Mouse (Mus musculus) hindbrain, embryonic 14.5 days (tissue): ENCODE measurements around the gene Lrig3. TPM values are rescaled to one million over a fixed set of nuclear protein-coding genes. Genes with fewer than 3 reads are reported as not detected.

Experiments used
- microRNA-seq: library from miRNA; unstranded; fragments of <30 nt; microRNA quantifications from one replicate; pipeline ENCODE4, GENCODE M21; 2016
- polyA plus RNA-seq: library from polyadenylated mRNA; unstranded; fragments of >200 nt; fragmentation: Nextera tagmentation; extraction: Ambion mirVana; gene quantifications from 2 replicates; pipeline ENCODE4 v1.2.1, GENCODE M21; 2014

Lrig3 gene
- polyA plus RNA-seq, 1 experiment from 2014 or later: 4.4 TPM

Small RNAs within 50 kb of the gene (microRNA-seq; reads per million reads assigned to microRNA genes)
- not detected for gene Gm22183
